Mouse (Mus musculus): ENCODE measurements at regions not wholly inside any gene's neighbourhood (a gene's known extent, or its start where the extent isn't known, plus 50 kb on each side); places are given as distances from the start of the nearest gene placed in this dataset.

DNA sequence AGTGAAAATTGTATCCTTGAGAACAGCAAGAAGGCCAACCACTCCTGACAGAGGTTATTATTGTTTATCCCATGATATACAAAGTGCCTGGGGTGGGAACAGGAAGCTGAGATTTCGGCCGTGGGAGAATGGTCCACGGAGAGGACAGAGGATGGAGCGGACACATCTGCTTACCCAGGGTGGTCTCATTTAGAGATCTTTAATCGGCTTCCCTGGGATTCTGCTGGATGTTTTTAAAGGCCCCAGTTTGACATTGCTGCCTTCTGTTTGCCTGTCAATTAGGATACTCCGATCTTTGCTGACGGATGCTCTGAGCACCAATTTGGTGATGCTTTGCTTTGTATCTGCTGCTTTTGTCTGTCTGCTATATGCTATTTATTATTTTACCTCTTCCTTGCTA is 803.5 kb downstream of the Tmem132b start:
- DNase-seq (ENCODE audit: low read depth, low spot score), result no peak

DNA sequence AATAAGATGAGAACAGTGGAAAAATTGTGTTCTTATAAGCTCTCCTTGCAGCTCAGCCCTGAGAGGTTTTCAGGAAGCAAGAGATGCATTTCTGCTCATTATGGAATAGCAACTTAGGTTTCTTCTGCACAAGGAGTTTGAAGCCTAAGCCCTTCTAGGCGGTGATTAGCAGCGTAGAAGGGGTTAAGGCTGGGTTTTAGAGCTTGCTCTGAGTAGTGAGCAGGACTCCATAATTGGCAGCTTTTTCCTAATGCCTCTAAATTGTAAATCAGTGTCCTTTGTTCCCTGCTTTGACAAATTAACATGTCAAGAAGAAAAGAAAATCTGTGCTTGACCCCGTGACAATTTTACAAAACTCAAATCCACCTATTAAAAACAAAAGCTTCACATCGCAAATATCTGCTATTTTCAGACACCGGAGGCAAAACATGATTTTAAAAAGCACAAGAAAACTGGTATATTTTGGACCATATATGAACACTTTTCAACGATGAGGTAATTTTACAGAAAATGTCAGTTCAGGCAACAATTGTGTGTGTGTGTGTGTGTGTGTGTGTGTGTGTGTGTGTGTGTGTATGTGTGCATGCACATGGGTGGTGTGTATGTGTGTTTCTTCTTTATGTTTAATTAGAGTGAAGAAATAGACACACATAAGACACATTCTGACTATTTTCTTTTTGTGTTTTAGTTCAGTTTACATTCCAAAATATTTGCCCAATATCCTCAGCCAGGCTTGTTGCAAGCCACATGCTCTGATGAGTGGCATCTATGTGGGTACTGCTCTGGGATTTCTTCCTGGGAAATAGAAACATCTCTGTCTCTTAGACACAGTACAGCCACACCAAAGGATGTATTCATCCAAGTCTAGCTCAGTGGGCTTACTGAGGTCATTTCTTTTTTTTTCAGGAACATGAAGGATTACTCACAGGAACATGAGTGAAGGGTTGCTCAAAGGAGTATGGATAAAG is 804.3 kb downstream of the Tmem132b start:
- no peak for DNase-seq (ENCODE audit: low read depth, low spot score)

DNA sequence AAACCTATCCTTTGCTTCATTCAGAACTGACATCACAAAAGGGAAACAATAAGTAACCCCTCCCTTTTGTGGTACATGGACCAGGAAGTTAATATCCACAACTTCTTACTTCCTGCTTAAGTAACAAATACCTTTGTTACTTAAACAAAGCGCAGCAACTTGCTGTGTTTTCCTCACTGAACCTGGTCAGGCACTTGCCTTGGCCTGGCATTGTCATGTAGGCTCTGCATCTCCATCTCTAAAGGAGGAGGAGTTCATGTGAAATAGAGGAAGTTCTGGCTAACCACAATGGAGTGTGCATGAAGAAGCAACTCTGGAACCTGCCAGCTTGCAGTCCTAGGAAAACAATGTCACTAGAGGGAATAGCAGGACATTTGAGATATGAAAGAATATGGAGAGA is 806.3 kb downstream of the Tmem132b start:
- no peak for DNase-seq (ENCODE audit: low read depth, low spot score)

DNA sequence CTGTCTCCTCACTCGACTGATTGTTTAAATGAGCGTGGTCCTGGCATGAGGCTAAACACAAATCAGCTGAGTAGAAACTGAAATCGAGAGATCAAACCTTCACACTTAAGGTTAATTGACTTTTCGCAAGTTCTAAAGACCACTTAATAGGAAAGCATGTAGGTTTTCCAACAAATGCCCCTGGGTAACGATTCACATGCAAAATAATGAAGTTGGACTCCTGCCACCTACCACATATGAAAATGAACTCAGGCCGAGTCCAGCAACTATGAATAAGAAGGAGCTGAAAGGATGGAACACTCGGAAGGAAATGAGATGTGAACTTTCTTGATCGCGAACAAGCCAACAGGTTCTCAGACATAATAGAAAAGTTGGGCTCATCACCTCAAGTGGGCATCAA is 812.0 kb downstream of the Tmem132b start:
- no peak for DNase-seq (ENCODE audit: low read depth, low spot score)

DNA sequence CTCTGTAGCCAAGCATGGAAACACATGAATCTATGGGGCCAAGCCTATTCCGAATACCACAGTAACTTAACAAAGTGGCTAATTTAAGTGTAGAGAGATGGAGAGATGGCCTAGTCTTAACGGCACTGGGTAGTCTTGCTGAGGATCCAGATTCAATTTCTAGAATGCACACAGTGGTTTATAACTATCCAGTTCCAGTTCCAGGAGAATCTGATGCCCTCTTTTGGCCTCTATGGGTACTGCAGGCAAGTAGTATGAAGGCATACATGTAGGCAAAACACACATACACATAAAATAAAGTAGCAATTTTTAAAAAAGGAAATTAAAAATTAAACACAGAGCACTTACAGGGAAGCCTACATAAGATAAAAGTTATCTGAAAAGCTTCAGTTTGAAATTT is 819.4 kb downstream of the Tmem132b start:
- DNase-seq (ENCODE audit: low read depth, low spot score), result no peak

DNA sequence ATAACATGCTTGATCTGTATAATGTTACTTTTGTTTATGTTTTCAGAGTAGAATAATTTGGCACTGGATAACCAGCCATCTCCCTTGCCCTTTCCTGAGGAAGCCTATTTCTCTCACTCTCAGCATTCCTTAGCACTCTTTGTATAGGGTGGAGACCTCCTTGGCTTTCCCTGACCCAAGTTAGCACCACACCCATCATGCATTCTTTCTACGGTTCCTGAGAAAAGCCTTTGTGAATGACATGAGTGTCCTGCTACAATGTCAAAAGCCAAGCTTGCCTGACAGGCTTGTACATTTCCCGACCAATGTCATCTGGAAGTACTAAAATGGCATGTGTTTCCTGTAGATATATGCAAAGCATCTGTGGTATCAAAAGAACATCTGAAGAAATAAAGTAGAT is 837.9 kb downstream of the Tmem132b start:
- no peak for DNase-seq (ENCODE audit: low read depth, low spot score)

DNA sequence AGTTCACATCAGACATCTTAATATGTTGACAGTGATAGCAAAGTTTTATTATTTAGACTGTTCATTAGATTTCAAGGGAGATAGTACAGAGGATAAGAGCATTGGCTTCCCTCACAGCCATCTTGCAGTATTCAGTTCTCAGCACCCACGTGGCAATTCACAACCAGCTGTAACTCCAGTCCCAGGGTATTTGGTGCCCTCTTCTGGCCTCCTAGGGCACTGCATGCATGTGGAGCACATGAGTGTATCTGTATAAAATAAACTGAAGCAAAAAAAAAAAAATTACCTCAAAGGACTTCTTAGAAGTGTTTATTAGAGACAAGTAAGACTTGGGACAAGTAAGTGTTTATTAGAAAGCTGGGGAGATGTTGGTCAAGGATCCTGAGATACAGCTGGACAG is 849.3 kb upstream of the Tmem132c start:
- no peak for DNase-seq (ENCODE audit: low read depth, low spot score)

DNA sequence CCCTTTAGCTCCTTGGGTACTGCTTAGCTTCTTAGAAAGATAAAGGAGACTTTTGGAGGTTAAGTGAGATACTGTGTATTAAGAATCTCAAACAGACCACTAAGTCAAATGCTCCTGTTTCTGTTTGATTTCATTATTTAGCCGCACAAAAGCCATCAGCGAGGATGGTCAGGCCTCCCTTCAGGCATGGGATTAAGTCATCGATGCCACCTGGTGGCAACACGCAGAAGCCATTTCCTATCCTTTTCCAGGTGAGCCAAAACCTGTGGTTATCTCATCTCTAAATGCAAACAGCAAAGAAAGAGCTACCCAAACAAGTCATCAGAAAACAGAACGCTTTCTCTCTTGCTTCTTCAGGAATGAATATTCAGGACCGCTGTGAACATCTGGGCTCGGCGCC is 846.3 kb upstream of the Tmem132c start:
- DNase-seq (ENCODE audit: low read depth, low spot score), result no peak

DNA sequence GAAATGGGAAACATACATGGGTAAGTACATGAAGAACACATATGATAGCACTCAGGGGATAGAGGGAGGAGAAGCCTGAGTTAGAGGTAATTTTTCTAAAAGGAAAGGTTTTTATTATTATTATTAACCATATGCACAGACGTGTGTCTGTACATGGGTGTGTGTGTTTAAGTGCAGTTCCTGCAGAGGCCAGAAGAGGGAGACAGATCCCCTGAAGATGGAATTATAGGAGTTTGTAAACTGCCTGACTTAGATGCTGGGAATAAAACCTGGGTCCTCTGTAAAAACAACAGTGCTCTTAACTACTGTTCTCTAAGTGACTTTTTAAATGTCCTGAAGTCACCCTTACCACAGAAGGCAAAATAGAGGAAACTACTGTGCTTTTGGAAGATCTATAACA is 809.9 kb upstream of the Tmem132c start:
- DNase-seq (ENCODE audit: low read depth, low spot score), result no peak

DNA sequence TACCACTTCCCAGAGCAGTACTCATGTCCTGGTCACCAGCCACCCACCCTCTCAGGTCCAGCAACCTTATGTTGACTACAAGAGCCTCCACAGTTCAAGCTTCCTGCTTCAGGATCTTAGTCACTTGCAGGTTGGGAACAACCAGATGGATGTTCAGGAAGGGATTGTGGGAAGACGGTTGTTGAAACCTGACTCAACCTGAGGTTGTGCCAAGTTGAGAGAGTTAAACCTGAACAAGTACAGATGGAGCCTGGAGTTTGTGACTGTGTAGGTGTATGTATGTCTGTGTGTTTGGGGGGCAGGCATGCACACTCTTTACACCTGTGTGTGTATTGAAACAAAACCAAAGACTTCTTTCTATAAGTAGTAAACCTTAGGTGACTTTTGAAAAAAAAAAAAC is 802.9 kb upstream of the Tmem132c start:
- no peak for DNase-seq (ENCODE audit: low read depth, low spot score)

DNA sequence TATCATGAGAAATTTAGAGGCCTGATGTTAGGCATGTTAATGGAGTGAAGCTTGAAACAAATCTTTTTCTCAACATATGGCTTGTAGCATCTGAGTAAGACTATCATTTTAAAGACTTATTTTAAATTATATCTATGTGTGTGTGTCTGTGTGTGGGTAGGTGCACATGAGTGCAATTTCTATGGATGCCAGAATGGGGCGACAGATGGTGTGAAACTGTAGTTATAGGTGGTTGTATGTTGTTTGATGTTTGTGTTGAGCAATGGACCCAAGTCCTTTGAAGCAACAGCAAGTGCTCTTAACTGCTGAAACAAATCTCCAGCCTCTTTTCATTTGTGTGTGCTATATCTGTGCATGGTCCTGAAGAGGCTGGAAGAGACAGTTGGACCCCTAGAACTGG is 801.1 kb upstream of the Tmem132c start:
- no peak for DNase-seq (ENCODE audit: low read depth, low spot score)

DNA sequence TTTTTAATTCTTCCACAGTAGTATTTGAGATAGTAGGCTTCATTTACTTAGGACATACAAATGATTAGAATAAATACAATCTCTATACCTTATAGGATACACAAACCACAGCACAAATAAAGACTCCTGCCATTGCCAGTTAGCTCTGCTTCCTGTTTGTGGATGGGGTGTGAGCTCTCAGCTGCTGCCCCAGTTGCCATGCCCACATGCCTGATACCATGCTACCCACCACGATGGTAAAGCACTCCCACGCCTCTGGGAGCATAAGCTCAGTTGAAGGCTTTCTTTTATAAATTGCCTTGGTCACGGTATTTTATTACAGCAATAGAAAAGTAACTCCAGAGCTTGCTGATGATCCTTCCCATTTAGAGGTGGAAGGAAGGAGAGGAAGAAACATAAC is 765.8 kb upstream of the Tmem132c start:
- no peak for DNase-seq (ENCODE audit: low read depth, low spot score)

DNA sequence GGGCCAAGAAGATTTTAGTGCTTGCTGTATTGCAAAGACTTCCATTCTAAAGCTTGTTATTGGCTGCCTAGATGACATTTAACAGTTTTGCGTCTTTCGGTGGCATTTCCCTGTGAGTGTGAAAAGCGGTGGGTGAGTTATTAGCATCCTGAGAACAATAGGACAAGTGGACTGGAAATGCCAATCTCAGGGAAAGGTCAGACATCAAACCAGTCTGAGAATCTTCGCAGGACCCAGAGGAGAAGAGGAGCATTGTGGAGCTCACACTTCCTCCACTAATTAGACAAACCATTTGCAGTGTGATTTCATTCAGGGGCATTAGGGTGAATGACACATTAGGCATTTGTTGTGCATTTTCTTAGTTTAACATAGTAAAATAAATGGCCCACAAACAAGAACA is 719.5 kb upstream of the Tmem132c start:
- no peak for DNase-seq (ENCODE audit: low read depth, low spot score)

DNA sequence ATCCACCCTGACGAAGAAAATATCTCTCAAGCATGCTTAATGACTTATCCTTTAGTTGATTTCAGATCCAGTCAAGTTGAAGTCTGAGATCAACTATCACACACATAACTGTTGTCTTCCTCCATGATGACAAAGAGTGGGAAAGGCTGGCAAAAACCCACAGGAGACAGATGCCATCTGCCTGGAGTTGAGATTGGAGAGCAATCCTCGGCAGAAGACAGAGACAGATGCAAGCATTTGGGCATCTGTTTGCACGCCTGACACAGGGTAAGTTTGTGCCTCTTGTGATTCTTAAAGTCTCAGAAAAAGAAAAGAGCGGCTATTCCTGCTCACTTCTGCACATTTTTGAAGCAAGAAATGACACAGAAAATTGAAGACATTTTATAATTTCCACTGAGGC is 715.7 kb upstream of the Tmem132c start:
- DNase-seq (ENCODE audit: low read depth, low spot score), result no peak

DNA sequence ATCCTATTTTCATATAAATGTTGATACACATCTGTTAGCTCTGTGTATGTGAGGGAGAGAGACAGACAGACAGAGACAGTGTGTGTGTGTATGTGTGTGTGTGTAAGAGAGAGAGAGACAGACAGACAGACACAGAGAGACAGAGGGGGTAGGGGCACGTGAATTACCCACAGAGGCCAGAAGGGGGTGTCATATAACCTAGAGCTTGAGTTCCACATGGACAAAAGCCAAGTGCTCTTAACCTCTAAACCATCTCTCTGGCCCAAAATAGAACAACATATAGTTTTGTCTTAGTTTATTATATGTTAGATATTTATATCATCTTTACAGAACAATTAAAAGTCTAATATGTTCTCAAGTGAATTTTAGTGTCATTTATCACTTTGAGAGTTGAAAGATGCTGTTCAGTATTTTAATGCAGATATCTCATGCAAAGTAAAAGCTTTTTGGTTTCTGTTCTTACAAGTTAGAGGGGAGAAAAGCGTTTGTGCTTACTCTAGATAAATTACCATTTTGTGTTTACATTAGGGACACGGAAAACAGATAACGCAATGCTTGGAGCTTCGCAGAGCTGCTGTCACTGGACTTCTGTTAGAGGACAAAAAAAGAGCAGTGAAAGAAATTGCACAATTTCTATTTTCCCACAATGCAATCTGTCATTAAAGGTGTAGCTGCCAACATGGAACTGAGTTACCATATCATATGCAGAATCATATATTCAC is 710.6 kb upstream of the Tmem132c start:
- DNase-seq (ENCODE audit: low read depth, low spot score), result no peak

DNA sequence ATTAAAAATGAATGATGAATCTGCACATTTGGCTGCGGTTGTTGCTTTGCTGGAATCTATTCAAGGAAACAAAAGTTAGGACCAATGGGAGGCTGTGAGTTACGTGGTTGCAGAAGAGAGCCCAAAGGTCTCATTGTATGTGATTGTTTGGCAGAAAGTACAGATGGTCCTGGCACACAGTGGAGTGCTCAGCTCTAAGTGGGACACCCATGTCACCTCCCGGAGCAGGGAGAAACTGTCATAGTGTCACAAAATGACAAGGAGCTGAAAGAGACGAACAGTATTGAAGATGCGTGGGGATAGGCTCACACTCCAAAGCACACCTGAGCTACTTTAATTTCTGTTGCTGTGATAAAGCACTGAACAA is 710.1 kb upstream of the Tmem132c start:
- no peak for DNase-seq (ENCODE audit: low read depth, low spot score)

DNA sequence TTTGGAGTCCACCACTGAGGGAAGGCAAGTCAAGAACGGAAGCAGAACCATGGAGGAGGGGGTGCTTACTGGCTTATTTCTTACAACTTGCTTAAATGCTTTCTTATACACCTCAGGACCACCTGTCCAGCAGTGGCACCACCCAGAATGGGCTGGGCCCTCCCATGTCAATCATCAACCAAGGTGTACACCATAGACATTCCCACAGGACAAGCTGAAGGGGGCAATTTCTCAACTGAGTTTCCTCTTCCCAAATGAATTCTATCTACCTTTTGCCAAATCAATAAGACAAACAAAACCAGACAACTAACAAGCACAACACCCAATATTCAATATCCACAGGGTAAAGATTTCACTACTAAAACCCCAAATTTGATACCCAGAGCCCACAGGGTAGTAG is 709.6 kb upstream of the Tmem132c start:
- no peak for DNase-seq (ENCODE audit: low read depth, low spot score)

DNA sequence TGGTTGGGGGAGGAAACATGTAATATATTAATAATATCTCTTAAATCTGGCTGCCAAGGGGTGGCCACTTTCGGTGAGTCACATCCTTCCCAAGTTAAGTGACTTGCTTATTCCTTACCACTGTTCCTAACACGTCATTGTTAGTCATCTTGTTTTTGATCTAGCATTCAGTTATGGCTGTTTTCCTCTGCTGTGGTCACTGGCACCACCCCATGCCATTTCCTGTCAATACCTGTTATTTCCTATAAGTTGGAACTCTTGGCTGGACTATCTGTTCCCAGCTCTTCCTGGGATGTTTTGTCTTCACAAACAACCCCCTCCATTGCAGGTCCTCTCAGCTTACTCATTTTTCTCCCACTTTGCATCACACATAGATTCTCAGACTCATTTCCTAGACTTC is 703.5 kb upstream of the Tmem132c start:
- DNase-seq (ENCODE audit: low read depth, low spot score), result no peak

DNA sequence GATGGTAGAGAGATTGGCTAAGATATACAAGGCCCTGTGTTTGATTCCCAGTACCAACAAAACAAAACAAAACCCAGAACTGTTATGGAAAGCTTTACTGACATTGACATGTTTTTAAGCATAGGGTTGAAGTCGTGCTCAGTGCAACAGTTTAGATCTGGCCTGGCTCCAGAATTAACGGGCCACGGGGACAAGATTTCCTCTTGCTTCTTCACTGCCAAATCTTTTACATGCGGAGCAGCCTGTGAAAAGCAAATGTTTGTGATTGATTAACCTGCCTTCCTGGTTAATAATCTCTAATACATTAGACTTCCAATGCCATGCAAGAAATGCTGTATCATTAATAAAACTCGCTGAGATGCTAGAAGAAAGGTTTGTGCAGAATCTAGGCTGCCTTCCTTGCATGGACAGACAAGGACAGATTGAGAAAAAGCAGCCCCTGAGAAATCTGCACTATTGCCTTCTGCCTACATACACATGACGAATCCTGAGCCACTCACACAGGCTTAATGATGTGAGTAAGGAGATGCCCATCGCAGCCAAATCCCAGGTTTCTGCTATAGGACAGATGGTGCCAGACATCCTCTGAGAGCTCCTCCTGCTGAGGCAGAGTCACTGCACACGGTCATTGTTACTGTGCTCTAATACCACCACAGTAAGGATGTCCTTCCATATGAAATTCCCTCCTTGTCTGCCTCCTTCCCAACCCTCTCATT is 697.2 kb upstream of the Tmem132c start:
- DNase-seq (ENCODE audit: low read depth, low spot score), result no peak

DNA sequence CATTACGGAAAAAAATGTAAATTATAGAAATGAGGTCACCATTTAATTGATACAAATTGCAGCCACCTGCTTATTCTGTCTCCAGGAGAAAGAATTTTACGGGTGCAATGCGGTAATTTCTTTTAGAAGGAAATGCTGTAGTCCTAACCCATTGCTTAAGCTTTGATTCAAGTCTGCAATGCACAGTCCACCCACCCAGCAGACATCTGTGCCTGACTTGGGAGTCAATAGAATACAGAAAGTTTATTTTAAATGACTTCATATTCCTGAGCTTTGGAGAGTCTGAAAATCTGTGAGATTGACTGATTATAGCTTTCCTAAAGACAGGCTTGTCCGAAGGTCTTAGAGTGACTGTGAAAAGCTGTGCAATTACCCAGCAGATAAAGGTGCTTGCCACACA is 693.8 kb upstream of the Tmem132c start:
- DNase-seq (ENCODE audit: low read depth, low spot score), result no peak

DNA sequence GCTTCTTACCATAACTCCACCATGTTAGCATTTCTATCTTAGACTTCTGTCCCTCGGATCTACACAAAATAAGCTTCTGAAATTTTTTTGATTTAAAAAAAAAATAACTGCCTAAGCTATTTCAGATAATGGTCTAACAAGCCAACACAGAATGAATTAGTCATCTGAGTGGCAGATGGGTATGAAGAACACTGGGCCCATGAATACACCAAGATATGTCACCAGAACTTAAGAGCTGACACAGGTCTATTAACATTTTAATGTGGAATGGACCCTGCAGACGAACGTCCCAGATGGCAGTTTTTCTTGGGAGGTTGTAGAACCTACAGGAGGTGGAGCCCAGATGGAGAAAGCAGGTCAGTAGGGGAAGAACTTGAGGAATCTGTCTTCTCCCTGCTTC is 689.9 kb upstream of the Tmem132c start:
- no peak for DNase-seq (ENCODE audit: low read depth, low spot score)

DNA sequence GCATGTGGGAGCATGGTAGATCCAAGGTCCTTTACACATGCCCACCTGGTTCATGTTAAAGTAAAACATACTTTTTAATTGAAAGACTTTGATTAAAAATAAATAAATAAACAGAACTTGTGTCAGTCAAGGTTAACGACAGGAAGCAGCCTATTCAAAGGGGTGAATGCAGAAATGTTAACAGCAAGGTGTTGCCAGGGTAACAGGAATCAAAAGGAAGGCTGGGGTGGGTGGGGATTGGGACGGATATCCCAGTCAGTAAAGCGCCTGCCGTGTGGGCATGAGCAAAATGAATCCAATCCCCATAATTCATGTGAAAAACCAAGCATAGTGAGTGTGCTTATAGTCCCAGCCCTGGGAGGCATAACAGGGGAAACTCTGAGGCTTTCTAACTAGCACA is 682.6 kb upstream of the Tmem132c start:
- DNase-seq (ENCODE audit: low read depth, low spot score), result no peak

DNA sequence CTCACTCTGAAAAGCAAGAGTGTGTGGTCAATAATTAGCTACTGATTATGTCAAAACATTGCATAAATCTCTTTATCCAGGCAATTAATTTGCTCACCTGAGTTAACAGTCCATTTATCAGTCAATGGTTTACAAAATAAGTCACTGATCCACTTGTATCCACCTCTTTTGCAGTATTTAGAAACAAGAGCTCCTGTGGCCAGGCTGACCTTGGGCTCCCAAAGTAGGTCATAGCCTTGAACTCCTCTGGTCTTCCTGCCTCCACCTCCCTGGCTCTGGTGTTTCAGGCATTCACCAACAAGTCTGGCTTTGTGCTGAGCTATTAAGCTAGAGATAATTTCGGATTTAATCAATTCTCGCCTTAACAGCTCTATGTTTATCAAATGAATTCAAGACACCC is 675.8 kb upstream of the Tmem132c start:
- no peak for DNase-seq (ENCODE audit: low read depth, low spot score)
